Mouse (Mus musculus): Measurements from ENCODE around the gene Dtx2. TPM values are rescaled to one million over a fixed set of nuclear protein-coding genes. Genes with fewer than 3 reads are reported as not detected.
"Not testable (repeated sequence)": the region's sequence is repeated elsewhere in the genome, so short reads cannot be mapped to it uniquely, and the experiment has no call there.

The Dtx2 gene
- polyA plus RNA-seq, 1 experiment from 2014 or later: 34.8 TPM

GRCm38 (mm10) chr5:136041260-136041659 lies 46.7 kb downstream of the Dtx2 start:
- Histone ChIP-seq H3K27ac (no peak overlapping the region), H3K9me3 (no peaks in the 10 kb centered on the region), H3K4me3 (no peak overlapping the region), H3K36me3 (no peaks in the 10 kb centered on the region), H3K27me3 (ENCODE audit: insufficient read depth, poor library complexity, severe bottlenecking) (no peaks in the 10 kb centered on the region), H3K4me1 (replicated peaks) (peaks cover 27% of the 10 kb centered on the region)
- 42% methylated on average over 2 of the region's 2 CpGs for WGBS
- DNase-seq (ENCODE audit: low spot score): no peak

- H3K27me3 ChIP-seq (ENCODE audit: insufficient read depth, poor library complexity, severe bottlenecking): no peaks in the 10 kb centered on the region
- no peak overlapping the region for H3K4me3 ChIP-seq
- 93% methylated on average over 8 of the region's 8 CpGs for WGBS
- H3K27ac ChIP-seq: no peak overlapping the region
- peaks cover 31% of the 10 kb centered on the region for H3K4me1 ChIP-seq (replicated peaks)
- DNase-seq (ENCODE audit: low spot score): no peak
- no peaks in the 10 kb centered on the region for H3K9me3 ChIP-seq
- no peaks in the 10 kb centered on the region for H3K36me3 ChIP-seq
These were observed 47.1 kb downstream of the Dtx2 start for GRCm38 (mm10) chr5:136041666-136042065.

DNA sequence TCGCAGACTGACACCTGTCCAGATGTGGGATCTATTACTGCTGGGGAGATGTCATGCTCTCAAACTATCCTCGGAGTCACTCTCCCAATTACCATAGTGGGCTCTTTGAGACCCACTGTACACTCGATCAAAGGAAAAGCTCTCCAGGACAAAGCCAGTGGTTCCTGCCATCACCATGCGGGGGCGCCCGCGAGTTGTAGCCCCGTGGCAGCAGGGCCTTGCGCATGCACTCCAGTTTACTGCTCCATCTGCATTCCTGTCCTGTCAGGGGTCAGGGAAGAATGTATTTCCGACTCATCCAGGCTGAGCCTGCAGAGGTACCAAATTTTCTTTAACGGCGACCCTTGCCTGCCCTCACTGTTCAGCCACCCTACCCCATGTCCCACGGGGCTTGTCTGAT lies 50.3 kb downstream of the Dtx2 start:
- Histone ChIP-seq H3K9me3 (no peaks in the 10 kb centered on the region), H3K36me3 (no peaks in the 10 kb centered on the region), H3K4me3 (no peak overlapping the region), H3K4me1 (replicated peaks) (peaks cover 29% of the 10 kb centered on the region), H3K27ac (no peak overlapping the region), H3K27me3 (ENCODE audit: insufficient read depth, poor library complexity, severe bottlenecking) (no peaks in the 10 kb centered on the region)
- no peak for DNase-seq (ENCODE audit: low spot score)
- WGBS: 71% methylated on average over 13 of the region's 13 CpGs

DNA sequence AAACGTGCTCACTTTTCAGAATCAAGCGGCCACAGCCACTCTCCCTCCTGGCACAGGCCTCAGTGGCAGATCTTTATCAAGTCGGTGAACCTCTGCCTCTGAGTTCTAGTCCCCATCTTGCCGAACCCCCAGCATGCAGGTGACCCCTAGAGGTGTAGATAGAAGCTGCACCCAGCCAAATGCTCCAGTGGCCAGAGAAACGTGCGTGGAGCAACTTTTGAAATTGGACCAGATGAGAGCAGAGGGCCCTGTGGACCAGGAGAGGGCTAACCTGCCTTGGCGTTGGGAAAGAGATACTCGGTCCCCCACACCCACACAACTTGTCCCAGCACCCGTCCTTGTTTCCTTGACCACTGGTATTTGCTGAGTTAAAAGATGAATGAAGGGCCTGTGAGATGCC lies 50.8 kb downstream of the Dtx2 start:
- DNase-seq (ENCODE audit: low spot score): peak; percentile 17
- Histone ChIP-seq H3K36me3 (no peaks in the 10 kb centered on the region), H3K9me3 (no peaks in the 10 kb centered on the region), H3K27ac (no peak overlapping the region), H3K4me1 (replicated peaks) (peaks cover 26% of the 10 kb centered on the region; the same call in 1 of the 2 replicates), H3K27me3 (ENCODE audit: insufficient read depth, poor library complexity, severe bottlenecking) (no peaks in the 10 kb centered on the region), H3K4me3 (no peak overlapping the region)
- WGBS: 46% methylated on average over 9 of the region's 9 CpGs

GRCm38 (mm10) chr5:136045987-136046386 lies 51.4 kb downstream of the Dtx2 start:
- H3K4me3 ChIP-seq: no peak overlapping the region
- peak; percentile 90 for DNase-seq (ENCODE audit: low spot score)
- H3K27me3 ChIP-seq (ENCODE audit: insufficient read depth, poor library complexity, severe bottlenecking): no peaks in the 10 kb centered on the region
- no peak overlapping the region for H3K27ac ChIP-seq
- H3K9me3 ChIP-seq: no peaks in the 10 kb centered on the region
- peaks cover 26% of the 10 kb centered on the region for H3K4me1 ChIP-seq (replicated peaks)
- no peaks in the 10 kb centered on the region for H3K36me3 ChIP-seq
- WGBS: 3% methylated on average over 10 of the region's 10 CpGs

- not testable (repeated sequence) for H3K4me3 ChIP-seq
These were observed 53.9 kb downstream of the Dtx2 start for GRCm38 (mm10) chr5:136048541-136048940.

GRCm38 (mm10) chr5:136049926-136050325 lies 55.3 kb downstream of the Dtx2 start:
- no peak for DNase-seq (ENCODE audit: low spot score)
- no peaks in the 10 kb centered on the region for H3K27me3 ChIP-seq (ENCODE audit: insufficient read depth, poor library complexity, severe bottlenecking)
- H3K27ac ChIP-seq: peak overlapping the region; percentile 36; the same call in 1 of the 2 replicates
- no peaks in the 10 kb centered on the region for H3K9me3 ChIP-seq
- WGBS: 74% methylated on average over 6 of the region's 6 CpGs
- H3K4me3 ChIP-seq: no peak overlapping the region
- H3K4me1 ChIP-seq (replicated peaks): peaks cover 39% of the 10 kb centered on the region
- H3K36me3 ChIP-seq: no peaks in the 10 kb centered on the region

More at GRCm38 (mm10) chr5:136048541-136048940, 53.9 kb downstream of the Dtx2 start:
- peaks cover 40% of the 10 kb centered on the region for H3K4me1 ChIP-seq (replicated peaks)
- H3K27me3 ChIP-seq (ENCODE audit: insufficient read depth, poor library complexity, severe bottlenecking); H3K9me3 ChIP-seq; DNase-seq (ENCODE audit: low spot score); H3K27ac ChIP-seq; H3K36me3 ChIP-seq: not testable (repeated sequence)

DNA sequence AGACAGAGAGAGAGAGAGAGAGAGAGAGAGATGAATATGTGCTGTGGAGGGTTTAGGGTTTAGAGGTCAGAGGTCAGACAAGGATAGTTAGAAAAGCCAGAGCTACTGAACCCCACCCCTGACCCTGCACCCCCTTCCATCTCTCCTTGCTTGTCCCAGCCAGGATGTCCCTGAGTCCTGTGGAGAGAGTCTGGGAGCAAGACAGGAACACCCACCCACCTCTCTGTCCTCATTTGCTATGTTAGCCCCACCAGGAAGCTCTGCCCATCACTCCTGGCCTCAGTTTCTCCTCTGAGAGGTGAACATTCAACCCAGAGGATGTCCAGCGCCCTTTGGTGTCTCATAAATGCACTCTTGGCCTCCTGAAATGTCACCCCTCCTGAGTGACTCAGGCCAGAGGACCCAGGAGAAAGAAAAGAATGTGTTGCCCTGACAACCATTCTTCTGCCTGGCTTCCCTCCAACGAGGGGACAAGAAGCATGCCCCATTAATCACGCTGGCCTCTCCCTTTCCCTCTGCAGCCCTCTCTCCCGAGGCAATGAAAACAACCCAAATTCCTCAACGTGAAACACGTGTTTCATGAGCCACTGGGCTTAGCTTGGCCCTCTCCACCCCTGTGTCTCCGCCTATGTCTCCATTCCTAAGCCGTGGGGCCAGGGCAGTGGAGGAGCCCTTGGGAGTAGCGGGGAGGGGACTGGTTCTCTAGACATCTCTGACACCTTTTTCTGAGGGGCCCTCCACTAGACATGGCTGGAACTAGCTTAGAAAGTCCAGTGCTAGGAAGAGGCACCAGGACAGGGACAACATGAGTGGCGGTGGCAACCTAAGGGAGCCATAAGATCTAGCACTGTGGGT lies 56.9 kb downstream of the Dtx2 start:
- Histone ChIP-seq H3K27ac (peak overlapping the region; percentile 88), H3K4me3 (peak overlapping the region; percentile 23), H3K4me1 (replicated peaks) (peaks cover 25% of the 10 kb centered on the region), H3K36me3 (no peaks in the 10 kb centered on the region), H3K9me3 (no peaks in the 10 kb centered on the region), H3K27me3 (ENCODE audit: insufficient read depth, poor library complexity, severe bottlenecking) (no peaks in the 10 kb centered on the region)
- WGBS: 10% methylated on average over 10 of the region's 10 CpGs
- peak; percentile 83 for DNase-seq (ENCODE audit: low spot score)

DNA sequence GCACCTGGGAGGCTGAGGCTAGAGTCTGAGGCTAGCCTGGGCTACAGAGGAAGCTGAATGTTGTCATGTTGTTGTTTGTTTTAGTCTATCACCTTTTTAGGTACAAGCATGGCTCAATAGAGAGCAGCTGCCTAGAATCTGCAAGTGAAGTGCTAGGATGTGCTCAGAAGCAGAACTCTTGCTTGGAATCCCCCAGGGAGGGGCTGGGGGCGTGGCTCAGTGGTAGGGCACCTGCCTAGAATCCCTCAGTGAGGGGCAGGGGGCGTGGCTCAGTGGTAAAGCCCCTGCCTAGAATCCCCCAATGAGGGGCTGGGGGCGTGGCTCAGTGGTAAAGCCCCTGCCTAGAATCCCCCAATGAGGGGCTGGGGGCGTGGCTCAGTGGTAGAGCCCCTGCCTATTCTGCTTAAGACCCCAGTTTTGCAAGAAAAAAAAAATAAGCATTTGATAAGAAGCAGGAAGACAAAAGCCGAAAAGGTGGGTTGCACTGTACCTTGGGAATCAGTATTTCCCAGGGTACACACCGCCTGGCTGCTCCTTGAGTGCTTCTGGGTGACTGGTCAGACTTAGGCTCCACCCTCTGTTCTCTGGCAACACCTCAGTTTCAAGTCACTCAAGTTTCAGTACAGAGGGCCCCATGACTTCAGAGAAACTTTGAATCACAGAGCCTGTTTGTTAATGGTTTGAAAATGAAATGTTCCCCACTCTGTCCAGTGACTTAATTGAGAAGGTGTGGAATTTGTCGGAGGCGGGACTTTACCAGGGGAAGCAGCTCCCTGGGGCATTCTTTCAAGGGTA lies 58.5 kb downstream of the Dtx2 start:
- Histone ChIP-seq H3K27me3 (ENCODE audit: insufficient read depth, poor library complexity, severe bottlenecking) (no peaks in the 10 kb centered on the region), H3K27ac (0 out of 2 replicates have a peak overlapping the region, but pooled peaks have one; percentile 12), H3K36me3 (no peaks in the 10 kb centered on the region), H3K4me3 (no peak overlapping the region), H3K4me1 (replicated peaks) (peaks cover 30% of the 10 kb centered on the region), H3K9me3 (no peaks in the 10 kb centered on the region)
- no peak for DNase-seq (ENCODE audit: low spot score)
- 81% methylated on average over 8 of the region's 8 CpGs for WGBS

DNA sequence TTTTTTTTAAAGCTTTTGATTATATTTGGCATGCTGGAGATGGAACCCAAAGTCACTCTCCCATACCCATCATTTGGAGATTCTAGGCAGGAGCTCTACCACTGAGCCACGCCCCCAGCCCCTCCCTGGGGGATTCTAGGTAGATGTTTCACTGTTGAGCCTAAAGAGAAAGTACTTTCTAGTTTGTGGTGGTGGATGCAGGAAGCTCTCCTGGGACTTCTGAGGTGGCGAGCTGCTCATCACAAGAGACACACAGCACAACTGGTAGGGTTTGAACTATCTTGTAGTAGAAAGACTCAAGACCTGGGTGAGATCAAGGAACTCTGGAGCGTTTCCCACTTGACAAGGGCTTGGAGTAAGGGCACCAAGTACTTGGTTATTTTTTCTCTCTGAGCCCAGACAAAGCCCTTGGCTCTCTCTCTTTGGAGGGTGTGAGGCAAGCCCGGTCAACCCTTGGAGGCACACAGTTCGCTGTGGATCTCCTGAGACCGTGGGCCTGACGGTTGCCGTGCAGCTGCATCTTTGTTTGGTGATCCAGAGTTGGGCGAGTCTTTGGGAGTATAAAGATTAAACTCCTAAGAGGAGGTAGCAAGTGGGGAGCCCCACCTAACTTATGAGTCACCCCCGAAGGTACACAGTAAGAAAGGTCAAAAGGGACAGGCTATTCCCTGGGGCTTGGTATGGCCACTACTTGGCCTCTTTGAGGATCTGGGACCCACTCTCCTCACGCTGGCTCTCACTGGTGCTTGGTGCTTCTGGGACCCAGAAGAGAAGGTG lies 59.9 kb downstream of the Dtx2 start, which contains the start of gene Upk3bl:
Upk3bl (plus strand) TSS at position 192 of the 777 bp plus-strand sequence.
- Histone ChIP-seq H3K9me3 (no peaks in the 10 kb centered on the region), H3K27ac (no peak within 1 kb of the TSS), H3K36me3 (no peaks in the 10 kb centered on the region), H3K4me1 (replicated peaks) (peaks cover 30% of the 10 kb centered on the region), H3K27me3 (ENCODE audit: insufficient read depth, poor library complexity, severe bottlenecking) (peaks cover 7% of the 10 kb centered on the region), H3K4me3 (no peak within 1 kb of the TSS)
- WGBS: 90% methylated on average over 11 of the region's 11 CpGs
- DNase-seq (ENCODE audit: low spot score): no peak

GRCm38 (mm10) chr5:136056062-136056461 lies 61.5 kb downstream of the Dtx2 start:
- DNase-seq (ENCODE audit: low spot score): no peak
- no peaks in the 10 kb centered on the region for H3K36me3 ChIP-seq
- peaks cover 19% of the 10 kb centered on the region for H3K27me3 ChIP-seq (ENCODE audit: insufficient read depth, poor library complexity, severe bottlenecking)
- H3K4me1 ChIP-seq (replicated peaks): peaks cover 31% of the 10 kb centered on the region
- no peak overlapping the region for H3K4me3 ChIP-seq
- no peaks in the 10 kb centered on the region for H3K9me3 ChIP-seq
- 37% methylated on average over 4 of the region's 4 CpGs for WGBS
- no peak overlapping the region for H3K27ac ChIP-seq

GRCm38 (mm10) chr5:136057085-136057484 lies 62.5 kb downstream of the Dtx2 start:
- H3K4me1 ChIP-seq (replicated peaks): peaks cover 26% of the 10 kb centered on the region
- 0 out of 2 replicates have a peak overlapping the region, but pooled peaks have one; percentile 3 for H3K27ac ChIP-seq
- H3K4me3 ChIP-seq: no peak overlapping the region
- H3K9me3 ChIP-seq: no peaks in the 10 kb centered on the region
- no peak for DNase-seq (ENCODE audit: low spot score)
- WGBS: 27% methylated on average over 8 of the region's 8 CpGs
- H3K36me3 ChIP-seq: no peaks in the 10 kb centered on the region
- peaks cover 20% of the 10 kb centered on the region for H3K27me3 ChIP-seq (ENCODE audit: insufficient read depth, poor library complexity, severe bottlenecking)
